Mouse (Mus musculus): ENCODE data around the gene Ece1. TPM values are rescaled to one million over a fixed set of nuclear protein-coding genes. Genes with fewer than 3 reads are reported as not detected.

The Ece1 gene
- total and polyA plus RNA-seq, 3 experiments, result 25.3 to 43.8 TPM; not detected in 1

- no peaks in the 10 kb centered on the region for H3K27me3 ChIP-seq (ENCODE audit: control insufficient read depth in 1 of 2, insufficient read depth in 2 of 2, low read length in 2 of 2)
- H3K9ac ChIP-seq (ENCODE audit: control insufficient read depth, low read depth, low read length, poor library complexity, severe bottlenecking), result no peak overlapping the region
- no peaks in the 10 kb centered on the region for H3K36me3 ChIP-seq (ENCODE audit: control insufficient read depth in 1 of 2, insufficient read depth in 2 of 2, low read length in 2 of 2)
- no peaks in the 10 kb centered on the region for H3K9me3 ChIP-seq (replicated peaks; ENCODE audit: insufficient read depth, low read length)
- no peak for DNase-seq (ENCODE audit: low read depth, low spot score)
- no peak overlapping the region for H3K27ac ChIP-seq (ENCODE audit: control insufficient read depth, low read depth, low read length)
- no peaks in the 10 kb centered on the region for H3K4me1 ChIP-seq (ENCODE audit: control insufficient read depth in 1 of 2, insufficient read depth in 2 of 2, low read length in 2 of 2)
- H3K4me3 ChIP-seq (ENCODE audit: control insufficient read depth in 1 of 2, insufficient read depth in 1 of 2, low read depth in 2 of 2, low read length in 2 of 2), result no peak overlapping the region
- H3K79me2 ChIP-seq (ENCODE audit: control insufficient read depth, insufficient read depth, low read length, poor library complexity), result no peaks in the 10 kb centered on the region
- TF ChIP-seq ELF1 (IDR thresholded peaks at IDR 0.05; ENCODE audit: low read depth, low read length) (no peak), USF1 (IDR thresholded peaks at IDR 0.05; ENCODE audit: low read depth, low read length) (no peak), MAFK (IDR thresholded peaks at IDR 0.05; ENCODE audit: borderline replicate concordance, low read depth, low read length) (no peak), TAL1 (IDR thresholded peaks at IDR 0.05; ENCODE audit: low read length) (no peak), MAX (IDR thresholded peaks at IDR 0.05; ENCODE audit: low read length) (no peak), HCFC1 (IDR thresholded peaks at IDR 0.05; ENCODE audit: low read depth, low read length) (no peak), UBTF (IDR thresholded peaks at IDR 0.05; ENCODE audit: borderline replicate concordance, insufficient read depth, low read depth, low read length) (no peak), RCOR1 (IDR thresholded peaks at IDR 0.05; ENCODE audit: low read depth, low read length) (no peak), CHD1 (IDR thresholded peaks at IDR 0.05; ENCODE audit: low read depth, low read length) (no peak), JUND (IDR thresholded peaks at IDR 0.05; ENCODE audit: low read depth, low read length) (no peak), ZNF384 (IDR thresholded peaks at IDR 0.05; ENCODE audit: low read depth, low read length) (no peak)
These were observed 64.1 kb downstream of the Ece1 start for GRCm38 (mm10) chr4:137926161-137926560.

GRCm38 (mm10) chr4:137927136-137927535 is 65.1 kb downstream of the Ece1 start:
- no peak overlapping the region for H3K27ac ChIP-seq (ENCODE audit: control insufficient read depth, low read depth, low read length)
- H3K36me3 ChIP-seq (ENCODE audit: control insufficient read depth in 1 of 2, insufficient read depth in 2 of 2, low read length in 2 of 2), result no peaks in the 10 kb centered on the region
- H3K9ac ChIP-seq (ENCODE audit: control insufficient read depth, low read depth, low read length, poor library complexity, severe bottlenecking), result no peak overlapping the region
- no peaks in the 10 kb centered on the region for H3K9me3 ChIP-seq (replicated peaks; ENCODE audit: insufficient read depth, low read length)
- no peaks in the 10 kb centered on the region for H3K4me1 ChIP-seq (ENCODE audit: control insufficient read depth in 1 of 2, insufficient read depth in 2 of 2, low read length in 2 of 2)
- no peaks in the 10 kb centered on the region for H3K27me3 ChIP-seq (ENCODE audit: control insufficient read depth in 1 of 2, insufficient read depth in 2 of 2, low read length in 2 of 2)
- H3K79me2 ChIP-seq (ENCODE audit: control insufficient read depth, insufficient read depth, low read length, poor library complexity), result no peaks in the 10 kb centered on the region
- H3K4me3 ChIP-seq (ENCODE audit: control insufficient read depth in 1 of 2, insufficient read depth in 1 of 2, low read depth in 2 of 2, low read length in 2 of 2), result no peak overlapping the region
- DNase-seq (ENCODE audit: low read depth, low spot score), result no peak
- TF ChIP-seq GATA1 (IDR thresholded peaks at IDR 0.05; ENCODE audit: low read depth, low read length) (no peak), ZNF384 (IDR thresholded peaks at IDR 0.05; ENCODE audit: low read depth, low read length) (no peak)

- Histone ChIP-seq H3K4me3 (ENCODE audit: control insufficient read depth in 1 of 2, insufficient read depth in 1 of 2, low read depth in 2 of 2, low read length in 2 of 2) (no peak overlapping the region), H3K79me2 (ENCODE audit: control insufficient read depth, insufficient read depth, low read length, poor library complexity) (no peaks in the 10 kb centered on the region), H3K9ac (ENCODE audit: control insufficient read depth, low read depth, low read length, poor library complexity, severe bottlenecking) (no peak overlapping the region), H3K36me3 (ENCODE audit: control insufficient read depth in 1 of 2, insufficient read depth in 2 of 2, low read length in 2 of 2) (no peaks in the 10 kb centered on the region), H3K27me3 (ENCODE audit: control insufficient read depth in 1 of 2, insufficient read depth in 2 of 2, low read length in 2 of 2) (no peaks in the 10 kb centered on the region), H3K4me1 (ENCODE audit: control insufficient read depth in 1 of 2, insufficient read depth in 2 of 2, low read length in 2 of 2) (no peaks in the 10 kb centered on the region), H3K9me3 (replicated peaks; ENCODE audit: insufficient read depth, low read length) (no peaks in the 10 kb centered on the region), H3K27ac (ENCODE audit: control insufficient read depth, low read depth, low read length) (no peak overlapping the region)
- DNase-seq (ENCODE audit: low read depth, low spot score), result no peak
- TF ChIP-seq CHD2 (IDR thresholded peaks at IDR 0.05; ENCODE audit: low read length) (no peak), ELF1 (IDR thresholded peaks at IDR 0.05; ENCODE audit: low read depth, low read length) (no peak), ZC3H11A (IDR thresholded peaks at IDR 0.05; ENCODE audit: low read depth, low read length) (no peak), TBP (IDR thresholded peaks at IDR 0.05; ENCODE audit: low read depth, low read length) (no peak), POLR2AphosphoS2 (IDR thresholded peaks at IDR 0.05; ENCODE audit: low read length) (no peak), TAL1 (IDR thresholded peaks at IDR 0.05; ENCODE audit: low read length) (no peak), ZNF384 (IDR thresholded peaks at IDR 0.05; ENCODE audit: low read depth, low read length) (no peak), RAD21 (IDR thresholded peaks at IDR 0.05; ENCODE audit: low read depth, low read length) (no peak), MAZ (IDR thresholded peaks at IDR 0.05; ENCODE audit: low read depth, low read length) (no peak), POLR2A (IDR thresholded peaks at IDR 0.05; ENCODE audit: control insufficient read depth in 1 of 2, insufficient read depth in 1 of 2, low read depth in 1 of 2, low read length in 2 of 2, poor library complexity in 1 of 2) (no peak), MYC (IDR thresholded peaks at IDR 0.05; ENCODE audit: low read depth, low read length) (no peak), NELFE (IDR thresholded peaks at IDR 0.05; ENCODE audit: low read depth, low read length) (no peak), MEF2A (IDR thresholded peaks at IDR 0.05; ENCODE audit: extremely low read depth, insufficient replicate concordance, low read depth, low read length, poor library complexity, severe bottlenecking) (no peak), ETS1 (IDR thresholded peaks at IDR 0.05; ENCODE audit: low read depth, low read length) (no peak)
These were observed 65.9 kb downstream of the Ece1 start for GRCm38 (mm10) chr4:137927741-137928535.
